Mouse (Mus musculus) MEL (cell line): ENCODE results near the gene Bcl2l1.

ENCODE experiments used
- CTCF ChIP-seq, 3 experiments: IDR thresholded peaks in 2 of 3; conservative IDR thresholded peaks in 1 of 3; 2 replicates each; pipeline ENCODE4 v1.5.1; 2011 to 2012; ENCODE audit warnings: low read length in 3 of 3, low read depth in 2 of 3, mild to moderate bottlenecking in 2 of 3, improper control_type of control experiment in 1 of 3, inconsistent platforms in 1 of 3, mixed read lengths in 1 of 3, moderate library complexity in 1 of 3; ENCODE audit not compliant: control insufficient read depth in 1 of 3, insufficient read depth in 1 of 3, poor library complexity in 1 of 3, severe bottlenecking in 1 of 3
- EP300 ChIP-seq, 2 experiments: IDR thresholded peaks; 2 replicates each; pipeline ENCODE4 v1.6.1; 2011; ENCODE audit warnings: improper control_type of control experiment in 2 of 2, low read length in 2 of 2, low read depth in 1 of 2, mild to moderate bottlenecking in 1 of 2
- MAX ChIP-seq: IDR thresholded peaks from 2 replicates; pipeline ENCODE4 v1.6.1; 2011; ENCODE audit warnings: low read length, improper control_type of control experiment
- MXI1 ChIP-seq: IDR thresholded peaks from 2 replicates; pipeline ENCODE4 v1.6.1; 2011; ENCODE audit warnings: mild to moderate bottlenecking, low read depth, low read length, improper control_type of control experiment
- MYB ChIP-seq: IDR thresholded peaks from 2 replicates; pipeline ENCODE4 v1.6.1; 2011; ENCODE audit warnings: mild to moderate bottlenecking, low read depth, low read length, improper control_type of control experiment
- MYC ChIP-seq: IDR thresholded peaks from 2 replicates; pipeline ENCODE4 v1.6.1; 2011; ENCODE audit warnings: low read depth, mild to moderate bottlenecking, low read length, improper control_type of control experiment, moderate library complexity
- POLR2A ChIP-seq, 2 experiments: IDR thresholded peaks; 2 replicates each; pipeline ENCODE4 v1.6.1; 2011 to 2012; ENCODE audit warnings: low read length in 2 of 2, mild to moderate bottlenecking in 2 of 2, control low read depth in 1 of 2, improper control_type of control experiment in 1 of 2, low read depth in 1 of 2, moderate library complexity in 1 of 2; ENCODE audit not compliant: control insufficient read depth in 1 of 2, insufficient read depth in 1 of 2, poor library complexity in 1 of 2
- POLR2AphosphoS2 ChIP-seq: IDR thresholded peaks from 2 replicates; pipeline ENCODE4 v1.6.1; 2011; ENCODE audit warnings: low read length, improper control_type of control experiment
- USF1 ChIP-seq: IDR thresholded peaks from 2 replicates; pipeline ENCODE4 v1.6.1; 2014; ENCODE audit warnings: low read depth, mild to moderate bottlenecking, inconsistent platforms, low read length, improper control_type of control experiment, moderate library complexity
- USF2 ChIP-seq, 2 experiments: IDR thresholded peaks; 2 replicates each; pipeline ENCODE4 v1.6.1; 2011 to 2012; ENCODE audit warnings: improper control_type of control experiment in 2 of 2, low read length in 2 of 2, borderline replicate concordance in 1 of 2, inconsistent platforms in 1 of 2, low read depth in 1 of 2, mild to moderate bottlenecking in 1 of 2; ENCODE audit not compliant: insufficient read depth in 1 of 2

GRCm38 (mm10) chr2:152806037-152806436 lies 25.5 kb downstream of the Bcl2l1 start:
- TF ChIP-seq USF2 (IDR thresholded peaks at IDR 0.05; ENCODE audit: borderline replicate concordance in 1 of 2, insufficient read depth in 1 of 2, low read depth in 1 of 2, low read length in 2 of 2) (no peak), POLR2A (IDR thresholded peaks at IDR 0.05; ENCODE audit: control insufficient read depth in 1 of 2, insufficient read depth in 1 of 2, low read depth in 1 of 2, low read length in 2 of 2, poor library complexity in 1 of 2) (no peak), POLR2AphosphoS2 (no peak), MXI1 (no peak), EP300 (IDR thresholded peaks at IDR 0.05; ENCODE audit: low read depth in 1 of 2, low read length in 2 of 2) (no peak), CTCF (IDR thresholded peaks at IDR 0.05 in 2 of 3, conservative IDR thresholded peaks at IDR 0.05 in 1 of 3; ENCODE audit: control insufficient read depth in 1 of 3, insufficient read depth in 1 of 3, low read depth in 2 of 3, low read length in 3 of 3, poor library complexity in 1 of 3, severe bottlenecking in 1 of 3) (no peak), MAX (no peak), MYC (no peak), USF1 (no peak), MYB (no peak)
